Mouse (Mus musculus) neutrophil, adult 59 days (primary cell): Measurements from ENCODE around the gene Usp46. TPM values are rescaled to one million over a fixed set of nuclear protein-coding genes. Genes with fewer than 3 reads are reported as not detected.

ENCODE experiments used
- total RNA-seq, 2 experiments: library from RNA; stranded (reverse); gene quantifications; 1 replicate in 1 of 2; 2 replicates in 1 of 2; pipeline ENCODE4 v1.2.4; 2023

The Usp46 gene
- 10 to 100 TPM; 32.0 to 40.3 TPM for total RNA-seq

DNA sequence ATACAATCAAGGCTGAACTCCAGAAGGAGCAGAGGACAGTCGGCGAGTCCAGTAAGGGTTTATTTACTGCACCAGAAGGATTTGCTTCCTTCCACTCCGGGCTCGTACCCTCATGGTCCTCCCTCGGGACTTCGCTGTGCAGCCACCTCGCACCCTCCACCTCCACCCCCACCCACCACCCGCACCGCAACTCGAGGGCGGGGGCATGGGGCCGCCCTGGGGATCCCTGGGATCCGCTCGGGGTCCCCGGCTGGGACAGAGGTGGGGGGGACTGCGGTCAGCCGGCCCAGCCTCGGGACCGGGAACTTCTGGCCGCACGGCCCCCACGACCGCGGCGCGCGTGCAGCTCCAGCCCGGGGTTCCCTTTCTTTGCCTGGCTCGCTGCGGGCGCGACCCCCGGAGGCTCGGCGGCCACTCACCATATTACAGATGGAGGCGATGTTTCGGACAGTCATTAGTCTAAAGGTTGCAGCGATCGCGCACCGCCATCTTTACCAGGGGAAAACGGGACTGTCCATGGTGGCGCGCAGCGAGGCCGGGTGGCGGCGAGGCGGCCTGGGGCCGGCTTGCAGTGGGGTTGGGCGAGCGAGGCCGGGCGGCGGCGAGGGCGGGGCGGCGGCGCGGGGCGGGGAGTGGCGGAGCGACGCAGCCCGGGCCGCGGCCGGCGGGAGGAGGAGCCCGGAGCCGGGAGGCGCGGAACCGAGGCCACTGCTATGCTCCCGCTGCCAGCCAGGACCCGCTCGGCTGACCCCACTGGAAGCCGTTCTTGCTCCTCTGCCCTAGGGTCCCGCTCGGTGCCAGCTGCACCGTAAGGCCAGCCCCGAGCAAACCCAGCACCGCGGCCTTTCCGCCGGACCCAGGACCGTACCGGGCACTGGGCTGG is at the start of gene Usp46:
TSS of gene Usp46 (minus strand) at position 601 of the 883 bp plus-strand sequence.

Other genes starting within 250 kb of the Usp46 start
- gene Rasl11b, start 126.9 kb upstream of the Usp46 start, total RNA-seq = 10 to 100 TPM in 1 of 2 experiments, 1 to 10 TPM in 1; 9.5 to 17.5 TPM